In genomic region chr4:125324495-125324894, GRCm38 (mm10) we compare ENCODE assay signal across 20 mouse cellular contexts.
"Had no signal": no experiment of that assay in that cellular context is flagged by ENCODE, and none has a peak within 500 bp of the region (broad histone marks: within the 10 kb centered on the region; RNA-seq: fewer than 3 reads in every experiment).

No protein-coding gene starts in this region.

- DNase-seq: liver, postnatal 0 days; lung, adult 2 months; lung, postnatal 14 days; lung, postnatal 36 days; retina, postnatal 1 day; right cerebral cortex, adult 18-20 months; right cerebral cortex, postnatal 25 days; right cerebral cortex, postnatal 4 days; spleen, adult 18-20 months; thymus, adult 18-20 months; thymus, postnatal 14 days; thymus, postnatal 36 days had no signal

- H3K27me3 ChIP-seq: lung, embryonic 15.5 days; midbrain, embryonic 12.5 days; midbrain, embryonic 15.5 days; neural tube, embryonic 15.5 days had no signal

- ATAC-seq: liver, postnatal 0 days; lung, postnatal 0 days; midbrain, embryonic 15.5 days had no signal

- H3K36me3 ChIP-seq: lung, embryonic 15.5 days; midbrain, embryonic 10.5 days; midbrain, embryonic 12.5 days; midbrain, embryonic 15.5 days; neural tube, embryonic 13.5 days; neural tube, embryonic 15.5 days had no signal

- H3K9me3 ChIP-seq: lung, embryonic 15.5 days; midbrain, embryonic 10.5 days; midbrain, embryonic 12.5 days; midbrain, embryonic 15.5 days; neural tube, embryonic 13.5 days; neural tube, embryonic 15.5 days had no signal

- H3K27ac ChIP-seq: lung, embryonic 15.5 days; midbrain, embryonic 10.5 days; midbrain, embryonic 12.5 days; midbrain, embryonic 15.5 days; neural tube, embryonic 13.5 days; neural tube, embryonic 15.5 days had no signal

- H3K9ac ChIP-seq: liver, postnatal 0 days; lung, embryonic 15.5 days; midbrain, embryonic 12.5 days; midbrain, embryonic 15.5 days; neural tube, embryonic 13.5 days; neural tube, embryonic 15.5 days had no signal

- H3K4me3 ChIP-seq: lung, embryonic 15.5 days; midbrain, embryonic 10.5 days; midbrain, embryonic 12.5 days; midbrain, embryonic 15.5 days; myocyte; neural tube, embryonic 13.5 days; neural tube, embryonic 15.5 days had no signal

- H3K4me2 ChIP-seq: lung, embryonic 15.5 days; midbrain, embryonic 12.5 days; midbrain, embryonic 15.5 days; neural tube, embryonic 13.5 days; neural tube, embryonic 15.5 days had no signal

- H3K4me1 ChIP-seq: lung, embryonic 15.5 days; midbrain, embryonic 10.5 days; midbrain, embryonic 15.5 days had no signal
